Mouse (Mus musculus): ENCODE results near the gene Chd4.

DNA sequence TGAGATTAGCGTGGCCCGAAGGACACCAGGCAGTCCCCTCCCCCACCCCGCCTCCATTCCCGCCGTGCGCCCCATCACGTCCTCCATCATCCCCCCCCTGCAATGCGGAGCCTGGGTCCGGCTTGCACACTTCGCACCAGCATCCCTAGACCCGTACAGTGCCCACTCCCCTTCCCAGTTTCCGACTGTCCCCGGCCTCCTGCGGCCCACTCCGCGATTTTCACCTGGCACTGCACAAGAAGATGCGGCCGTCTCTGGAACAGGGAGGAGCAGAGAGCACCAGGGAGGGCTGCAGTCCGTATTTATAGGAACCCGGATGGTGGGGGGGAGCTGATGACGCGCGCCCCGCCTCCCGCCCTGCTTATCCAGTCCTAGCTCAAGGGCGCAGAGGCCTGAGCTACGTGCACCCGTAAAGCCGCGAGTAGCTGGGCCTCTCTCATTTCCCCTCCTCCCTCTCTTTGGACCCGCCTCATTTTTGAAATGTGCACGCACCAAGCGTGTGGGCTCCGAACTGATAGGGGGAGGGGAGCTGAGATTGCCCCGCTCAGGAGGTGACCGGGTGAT lies 69.6 kb downstream of the Chd4 start:
- TF ChIP-seq POLR2A (IDR thresholded peaks at IDR 0.05; ENCODE audit: insufficient read depth, low read depth, low read length) = peak; percentile 100
- no peak for TF ChIP-seq CTCF (IDR thresholded peaks at IDR 0.05)
- peak; percentile 13; the same call in 1 of the 2 replicates for TF ChIP-seq EP300 (IDR thresholded peaks at IDR 0.05; ENCODE audit: insufficient read depth, low read depth, low read length)

Measured in heart, adult 2 months (tissue).